Mouse (Mus musculus) thymus, adult 2 months (tissue): ENCODE results near the gene Taf1b.

ENCODE experiments used
- CTCF ChIP-seq: fragments of 200-500 bp; IDR thresholded peaks from 2 replicates; pipeline ENCODE4 v1.5.1; 2012; ENCODE audit warnings: mild to moderate bottlenecking, control low read depth, low read length, moderate library complexity, borderline replicate concordance; ENCODE audit not compliant: control insufficient read depth, poor library complexity, insufficient read depth; ENCODE audit errors: extremely low read depth
- POLR2A ChIP-seq: fragments of 200-500 bp; IDR thresholded peaks from 2 replicates; pipeline ENCODE4 v1.6.1; 2012; ENCODE audit warnings: mild to moderate bottlenecking, low read length, control low read depth, moderate library complexity; ENCODE audit not compliant: control insufficient read depth, poor library complexity, insufficient read depth; ENCODE audit errors: extremely low read depth

GRCm38 (mm10) chr12:24606166-24606565 lies 108.0 kb downstream of the Taf1b start:
- TF ChIP-seq CTCF (no peak), POLR2A (no peak)
